Mouse (Mus musculus): Measurements from ENCODE around the gene Sh3kbp1. TPM values are rescaled to one million over a fixed set of nuclear protein-coding genes. Genes with fewer than 3 reads are reported as not detected.

Gene Sh3kbp1
- polyA plus RNA-seq, 1 experiment from 2014 or later = 42.5 TPM

DNA sequence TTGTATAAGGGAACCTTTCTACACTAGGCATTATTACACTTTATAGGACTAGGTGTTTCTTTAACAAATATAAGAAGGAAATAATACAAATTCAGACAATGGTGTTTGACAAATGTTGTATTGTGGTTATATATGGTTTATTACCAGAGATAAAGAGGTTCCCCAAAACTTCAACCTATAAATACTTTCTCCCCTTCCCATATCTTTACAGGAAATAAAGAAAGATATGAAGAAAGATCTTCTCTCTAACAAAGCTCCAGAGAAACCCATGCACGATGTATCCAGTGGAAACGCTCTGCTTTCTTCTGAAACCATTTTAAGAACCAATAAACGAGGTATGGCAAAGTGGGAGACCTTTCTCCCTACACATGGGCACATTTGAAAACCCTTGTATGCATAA lies 136.7 kb downstream of the Sh3kbp1 start:
- Histone ChIP-seq H3K9me3 (ENCODE audit: low read depth, low read length) (no peaks in the 10 kb centered on the region), H3K27ac (ENCODE audit: low read depth) (no peak overlapping the region), H3K9ac (no peak overlapping the region), H3K36me3 (ENCODE audit: insufficient read depth) (no peaks in the 10 kb centered on the region), H3K4me2 (no peak overlapping the region), H3K4me3 (ENCODE audit: low read depth, low read length) (no peak overlapping the region), H3K27me3 (ENCODE audit: insufficient read depth, low read length) (no peaks in the 10 kb centered on the region), H3K4me1 (ENCODE audit: insufficient read depth) (no peaks in the 10 kb centered on the region)
- 77% methylated on average over 3 of the region's 3 CpGs for WGBS
- TF ChIP-seq CTCF (IDR thresholded peaks at IDR 0.05; ENCODE audit: low read depth) = no peak
- no peak for DNase-seq
- ATAC-seq (ENCODE audit: insufficient read depth) = no peak

DNA sequence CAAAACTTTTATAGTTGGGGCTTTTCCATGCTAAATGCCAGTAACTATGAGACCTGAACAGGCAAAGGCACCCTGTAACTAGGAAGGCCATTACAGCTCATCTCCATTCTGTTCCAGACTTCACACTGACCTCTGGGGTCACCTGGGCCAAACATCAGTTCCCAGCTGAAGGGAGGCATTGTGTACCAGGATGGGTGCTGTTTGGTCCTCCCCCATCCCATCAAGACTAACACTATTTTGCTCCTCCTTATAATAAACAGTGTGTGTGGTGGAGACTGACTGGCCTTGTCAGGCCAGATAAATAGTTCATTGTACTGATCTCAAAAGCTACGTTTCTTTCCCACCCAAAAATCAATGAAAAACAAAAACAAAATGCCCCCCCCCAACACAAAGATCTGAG lies 138.8 kb downstream of the Sh3kbp1 start:
- Histone ChIP-seq H3K4me1 (ENCODE audit: insufficient read depth) (no peaks in the 10 kb centered on the region), H3K36me3 (ENCODE audit: insufficient read depth) (no peaks in the 10 kb centered on the region), H3K4me3 (ENCODE audit: low read depth, low read length) (no peak overlapping the region), H3K27me3 (ENCODE audit: insufficient read depth, low read length) (no peaks in the 10 kb centered on the region), H3K9ac (no peak overlapping the region), H3K27ac (ENCODE audit: low read depth) (no peak overlapping the region), H3K4me2 (no peak overlapping the region), H3K9me3 (ENCODE audit: low read depth, low read length) (no peaks in the 10 kb centered on the region)
- WGBS = 48% methylated on average over 1 of the region's 1 CpGs
- DNase-seq (no peak), ATAC-seq (ENCODE audit: insufficient read depth) (no peak)
- no peak for TF ChIP-seq CTCF (IDR thresholded peaks at IDR 0.05; ENCODE audit: low read depth)

DNA sequence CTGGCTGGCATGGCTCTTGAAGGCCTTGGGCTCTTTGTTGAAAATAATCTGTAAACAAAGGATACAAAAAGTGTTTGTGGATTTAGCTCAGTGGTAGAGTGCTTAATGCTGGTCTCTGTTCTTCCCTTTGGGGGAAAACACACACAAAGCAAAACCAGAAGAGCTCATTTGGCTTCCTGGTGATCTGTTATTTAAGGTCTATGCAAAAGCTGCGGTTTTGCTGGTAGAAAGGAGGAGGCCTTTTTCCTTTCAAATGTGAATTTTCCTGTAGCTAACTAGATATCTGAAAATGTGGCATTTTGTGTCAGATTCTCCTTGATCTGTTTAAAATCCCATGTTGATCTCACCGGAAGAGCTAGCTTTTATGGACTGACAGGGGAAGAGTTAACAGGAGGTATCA lies 141.9 kb downstream of the Sh3kbp1 start:
- Histone ChIP-seq H3K9me3 (ENCODE audit: low read depth, low read length) (no peaks in the 10 kb centered on the region), H3K4me3 (ENCODE audit: low read depth, low read length) (no peak overlapping the region), H3K36me3 (ENCODE audit: insufficient read depth) (no peaks in the 10 kb centered on the region), H3K27me3 (ENCODE audit: insufficient read depth, low read length) (no peaks in the 10 kb centered on the region), H3K27ac (ENCODE audit: low read depth) (no peak overlapping the region), H3K4me2 (no peak overlapping the region), H3K4me1 (ENCODE audit: insufficient read depth) (no peaks in the 10 kb centered on the region), H3K9ac (no peak overlapping the region)
- ATAC-seq (ENCODE audit: insufficient read depth) (no peak), DNase-seq (no peak)
- no peak for TF ChIP-seq CTCF (IDR thresholded peaks at IDR 0.05; ENCODE audit: low read depth)
- 54% methylated on average over 2 of the region's 2 CpGs for WGBS

DNA sequence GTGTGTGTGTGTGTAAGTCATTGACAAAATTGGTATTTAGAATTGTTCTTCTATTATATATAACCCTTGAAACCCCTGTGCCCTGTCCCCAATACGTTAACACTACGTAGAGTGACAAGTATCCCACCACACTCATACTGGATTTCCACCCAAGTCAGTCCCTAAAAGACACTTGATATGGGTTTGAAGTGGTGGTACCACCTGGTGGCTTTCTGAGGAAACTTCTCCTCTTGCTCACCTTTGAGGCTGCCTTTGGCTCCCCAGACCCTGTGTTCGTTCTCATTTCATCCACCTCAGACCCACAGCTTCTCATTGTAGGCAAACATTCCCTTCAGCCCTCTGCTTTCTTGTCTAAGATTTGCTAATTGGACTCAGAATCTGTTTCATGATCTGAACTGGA lies 142.7 kb downstream of the Sh3kbp1 start:
- H3K27ac ChIP-seq (ENCODE audit: low read depth) = no peak overlapping the region
- H3K36me3 ChIP-seq (ENCODE audit: insufficient read depth) = no peaks in the 10 kb centered on the region
- no peak overlapping the region for H3K4me3 ChIP-seq (ENCODE audit: low read depth, low read length)
- no peaks in the 10 kb centered on the region for H3K27me3 ChIP-seq (ENCODE audit: insufficient read depth, low read length)
- ATAC-seq (ENCODE audit: insufficient read depth) (no peak), DNase-seq (no peak)
- 75% methylated on average over 3 of the region's 3 CpGs for WGBS
- no peaks in the 10 kb centered on the region for H3K4me1 ChIP-seq (ENCODE audit: insufficient read depth)
- no peaks in the 10 kb centered on the region for H3K9me3 ChIP-seq (ENCODE audit: low read depth, low read length)
- H3K9ac ChIP-seq = no peak overlapping the region
- no peak overlapping the region for H3K4me2 ChIP-seq
- TF ChIP-seq CTCF (IDR thresholded peaks at IDR 0.05; ENCODE audit: low read depth) = no peak

DNA sequence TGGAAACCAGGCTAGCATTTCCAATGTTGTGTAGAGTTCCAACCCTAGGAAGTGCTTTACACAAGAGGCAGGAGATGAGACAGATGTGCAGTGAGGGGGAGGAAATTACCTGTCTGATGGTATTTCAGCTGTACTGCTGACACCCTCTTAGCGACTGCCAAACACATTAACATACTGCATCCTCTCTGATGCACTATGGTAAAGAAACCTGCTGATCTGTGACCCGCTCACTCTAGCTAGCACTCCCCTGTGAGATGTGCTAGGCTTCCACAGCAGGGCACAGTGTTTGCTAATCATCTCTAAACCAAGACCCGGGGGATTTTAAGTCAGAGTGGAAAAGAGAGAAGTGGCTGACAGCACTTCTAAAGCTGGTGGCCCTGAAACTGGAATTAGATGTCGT lies 145.1 kb downstream of the Sh3kbp1 start:
- Histone ChIP-seq H3K9me3 (ENCODE audit: low read depth, low read length) (no peaks in the 10 kb centered on the region), H3K27ac (ENCODE audit: low read depth) (no peak overlapping the region), H3K4me3 (ENCODE audit: low read depth, low read length) (no peak overlapping the region), H3K36me3 (ENCODE audit: insufficient read depth) (no peaks in the 10 kb centered on the region), H3K27me3 (ENCODE audit: insufficient read depth, low read length) (no peaks in the 10 kb centered on the region), H3K9ac (no peak overlapping the region), H3K4me1 (ENCODE audit: insufficient read depth) (no peaks in the 10 kb centered on the region), H3K4me2 (no peak overlapping the region)
- DNase-seq (no peak), ATAC-seq (ENCODE audit: insufficient read depth) (no peak)
- WGBS = 57% methylated on average over 4 of the region's 4 CpGs
- TF ChIP-seq CTCF (IDR thresholded peaks at IDR 0.05; ENCODE audit: low read depth) = no peak

DNA sequence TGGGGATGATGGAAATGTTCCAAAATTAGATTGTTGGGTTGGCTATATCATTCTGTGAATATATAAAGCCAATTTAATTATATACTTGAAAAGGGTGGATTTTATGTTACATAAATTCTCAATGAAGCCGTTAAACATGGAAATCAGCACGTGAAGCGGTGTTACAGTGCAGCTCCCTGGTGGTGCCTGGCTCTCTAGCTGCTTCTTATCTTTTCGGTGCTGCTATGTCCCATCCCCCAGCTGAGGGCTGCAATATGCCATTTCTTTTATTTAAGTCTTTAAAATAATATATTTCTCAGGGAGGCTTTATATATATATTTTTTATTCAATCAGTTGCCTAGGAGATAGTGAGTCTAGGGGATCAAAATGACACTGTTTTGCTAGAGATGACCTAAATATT lies 148.0 kb downstream of the Sh3kbp1 start:
- no peak for TF ChIP-seq CTCF (IDR thresholded peaks at IDR 0.05; ENCODE audit: low read depth)
- Histone ChIP-seq H3K4me2 (no peak overlapping the region), H3K27ac (ENCODE audit: low read depth) (no peak overlapping the region), H3K9me3 (ENCODE audit: low read depth, low read length) (no peaks in the 10 kb centered on the region), H3K4me1 (ENCODE audit: insufficient read depth) (no peaks in the 10 kb centered on the region), H3K36me3 (ENCODE audit: insufficient read depth) (no peaks in the 10 kb centered on the region), H3K9ac (no peak overlapping the region), H3K27me3 (ENCODE audit: insufficient read depth, low read length) (no peaks in the 10 kb centered on the region), H3K4me3 (ENCODE audit: low read depth, low read length) (no peak overlapping the region)
- DNase-seq = no peak
- ATAC-seq (ENCODE audit: insufficient read depth) = no peak
- 69% methylated on average over 4 of the region's 4 CpGs for WGBS

DNA sequence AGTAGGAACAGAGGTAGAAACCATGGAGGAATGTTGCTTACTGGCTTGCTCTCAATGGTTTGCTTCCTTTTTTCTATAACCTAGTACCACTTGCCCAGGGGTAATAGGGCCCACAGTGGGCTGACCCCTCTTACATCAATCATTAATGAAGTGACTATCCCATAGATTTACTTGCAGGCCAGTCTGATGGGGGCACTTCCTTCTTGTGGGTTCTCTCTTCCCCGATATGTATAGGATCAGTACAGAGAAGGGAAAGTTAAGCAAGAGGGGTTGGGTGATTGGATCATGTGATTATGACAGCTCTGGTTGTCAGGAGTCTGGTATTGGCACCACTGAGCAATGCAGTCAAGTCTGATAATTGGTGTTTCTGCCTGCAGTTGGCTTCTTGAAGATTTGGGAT lies 151.7 kb downstream of the Sh3kbp1 start:
- no peak overlapping the region for H3K4me3 ChIP-seq (ENCODE audit: low read depth, low read length)
- H3K9ac ChIP-seq = no peak overlapping the region
- ATAC-seq (ENCODE audit: insufficient read depth) (no peak), DNase-seq (no peak)
- no peak for TF ChIP-seq CTCF (IDR thresholded peaks at IDR 0.05; ENCODE audit: low read depth)
- no peaks in the 10 kb centered on the region for H3K4me1 ChIP-seq (ENCODE audit: insufficient read depth)
- WGBS = 77% methylated on average over 1 of the region's 1 CpGs
- H3K9me3 ChIP-seq (ENCODE audit: low read depth, low read length) = no peaks in the 10 kb centered on the region
- no peak overlapping the region for H3K27ac ChIP-seq (ENCODE audit: low read depth)
- H3K27me3 ChIP-seq (ENCODE audit: insufficient read depth, low read length) = no peaks in the 10 kb centered on the region
- H3K4me2 ChIP-seq = no peak overlapping the region
- H3K36me3 ChIP-seq (ENCODE audit: insufficient read depth) = no peaks in the 10 kb centered on the region

DNA sequence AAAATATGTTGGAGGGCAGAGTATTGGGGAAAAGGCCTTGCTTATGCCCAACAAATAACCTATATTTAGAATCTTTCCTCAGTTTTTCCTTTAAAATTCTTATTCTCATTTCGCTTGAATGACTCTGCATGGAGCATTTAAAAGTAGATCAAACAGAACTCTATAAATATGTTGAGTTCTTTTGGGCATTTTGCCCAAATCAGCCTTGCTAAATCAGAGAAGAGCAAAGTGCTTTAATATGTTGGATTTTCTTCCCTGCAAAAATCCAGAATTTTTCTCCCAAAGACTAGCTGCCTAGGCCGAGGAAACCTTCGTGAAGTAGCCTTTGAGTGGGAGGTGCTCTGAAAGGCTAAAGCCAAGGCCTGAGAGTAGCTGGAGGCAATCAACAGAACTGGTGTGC lies 163.4 kb downstream of the Sh3kbp1 start:
- Histone ChIP-seq H3K36me3 (ENCODE audit: insufficient read depth) (no peaks in the 10 kb centered on the region), H3K27ac (ENCODE audit: low read depth) (no peak overlapping the region)
- 26% methylated on average over 3 of the region's 3 CpGs for WGBS

More for the DNA sequence above, 163.4 kb downstream of the Sh3kbp1 start:
- H3K9me3 ChIP-seq (ENCODE audit: low read depth, low read length) = no peaks in the 10 kb centered on the region
- H3K4me2 ChIP-seq = no peak overlapping the region
- H3K27me3 ChIP-seq (ENCODE audit: insufficient read depth, low read length) = no peaks in the 10 kb centered on the region
- no peak overlapping the region for H3K9ac ChIP-seq
- DNase-seq (peak; percentile 64), ATAC-seq (ENCODE audit: insufficient read depth) (no peak)
- TF ChIP-seq CTCF (IDR thresholded peaks at IDR 0.05; ENCODE audit: low read depth) = no peak
- no peaks in the 10 kb centered on the region for H3K4me1 ChIP-seq (ENCODE audit: insufficient read depth)
- no peak overlapping the region for H3K4me3 ChIP-seq (ENCODE audit: low read depth, low read length)

All from lung, embryonic 14.5 days (tissue).